Mouse (Mus musculus) spleen, adult 2 months (tissue): Measurements from ENCODE around the gene Palmd.

Experiments
- CTCF ChIP-seq: fragments of 200-500 bp; IDR thresholded peaks from 2 replicates; pipeline ENCODE4 v1.5.1; 2011; ENCODE audit warnings: mild to moderate bottlenecking, inconsistent platforms; ENCODE audit not compliant: insufficient read depth, insufficient read length, insufficient replicate concordance; ENCODE audit errors: extremely low read depth
- POLR2A ChIP-seq: fragments of 200-500 bp; IDR thresholded peaks from 2 replicates; pipeline ENCODE4 v1.6.1; 2011; ENCODE audit warnings: low read depth, low read length, inconsistent platforms

- TF ChIP-seq CTCF (no peak), POLR2A (no peak)
Measured at GRCm38 (mm10) chr3:116921535-116921934, 47.3 kb downstream of the Palmd start.
